Mouse (Mus musculus): Measurements from ENCODE around the gene Rbfox1.

GRCm38 (mm10) chr16:5853055-5853454 lies 32.1 kb upstream of the Rbfox1 start:
- TF ChIP-seq POLR2A (IDR thresholded peaks at IDR 0.05; ENCODE audit: borderline replicate concordance, extremely low read depth, insufficient read depth, insufficient read length, poor library complexity, severe bottlenecking) (no peak), CTCF (IDR thresholded peaks at IDR 0.05; ENCODE audit: borderline replicate concordance, extremely low read depth, insufficient read depth, insufficient read length) (no peak)

Data from brain, embryonic 14.5 days (tissue).